Mouse (Mus musculus): ENCODE data around the gene Suclg2.

- TF ChIP-seq CTCF (conservative IDR thresholded peaks at IDR 0.05; ENCODE audit: low read length) (no peak), POU5F1 (IDR thresholded peaks at IDR 0.05; ENCODE audit: borderline replicate concordance, low read length) (no peak)
Measured at GRCm38 (mm10) chr6:95499639-95500038, 219.0 kb downstream of the Suclg2 start.

Data from E14TG2a.4 (cell line).